Mouse (Mus musculus) thymus, postnatal 0 days (tissue): ENCODE measurements around the gene Mthfsd. TPM values are rescaled to one million over a fixed set of nuclear protein-coding genes. Genes with fewer than 3 reads are reported as not detected.
"Not testable (repeated sequence)": the region's sequence is repeated elsewhere in the genome, so short reads cannot be mapped to it uniquely, and the experiment has no call there.

Source experiments
- DNase-seq: peaks from one replicate; pipeline ENCODE4 v3.0.0-alpha.2; 2015; ENCODE audit warnings: low spot score
- polyA plus RNA-seq: library from polyadenylated mRNA; unstranded; fragments of >200 nt; fragmentation: Nextera tagmentation; extraction: Ambion mirVana; gene quantifications from 2 replicates; pipeline ENCODE4 v1.2.1, GENCODE M21; 2015

Mthfsd gene
- polyA plus RNA-seq = 36.4 and 37.1 TPM in 2 replicates

DNA sequence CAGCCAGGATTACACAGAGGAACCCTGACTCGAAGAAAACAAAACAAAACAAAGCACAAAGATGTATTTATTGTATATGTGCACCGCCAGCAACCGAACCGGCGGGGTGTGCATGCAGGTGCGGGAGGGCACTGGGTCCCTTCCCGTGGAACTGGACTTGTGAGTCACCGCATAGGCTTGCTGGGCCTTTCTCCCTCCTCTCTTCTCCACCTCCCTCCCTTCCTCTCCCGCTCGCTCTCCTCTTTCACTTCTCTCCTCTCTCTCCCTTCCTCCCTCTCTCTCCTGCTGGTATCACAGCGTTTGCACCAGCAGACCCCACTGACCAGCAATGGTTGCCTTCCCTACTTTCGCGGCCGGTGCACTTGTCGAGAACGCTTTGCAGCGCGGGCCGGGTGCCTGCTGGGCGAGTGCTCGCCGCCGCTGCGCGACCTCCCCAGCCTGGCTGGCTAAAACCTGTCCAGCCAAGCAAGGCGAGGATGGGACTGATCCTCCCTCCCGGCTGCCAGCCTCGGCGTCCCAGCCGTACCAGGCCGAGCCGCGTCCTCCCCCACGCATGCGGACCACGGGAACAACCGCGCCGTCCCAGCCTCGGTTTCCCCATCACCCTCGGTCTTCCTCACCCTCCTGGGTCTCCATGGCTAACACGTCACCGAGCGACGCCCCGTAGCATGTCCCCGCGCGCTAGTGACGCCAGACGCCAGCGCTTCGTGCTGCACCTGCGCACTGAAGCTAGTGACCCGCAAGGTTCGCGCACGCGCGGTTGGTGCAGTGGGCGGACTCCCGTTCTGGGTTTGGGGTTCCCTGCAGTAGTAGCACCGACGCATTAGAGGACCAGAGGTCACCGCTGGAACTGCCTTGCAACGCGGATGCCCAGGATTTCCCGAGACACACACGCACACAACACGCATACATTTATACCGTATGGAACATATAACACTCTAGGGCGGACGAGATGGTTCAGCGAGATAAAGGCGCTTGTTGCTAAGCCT lies at the start of gene Mthfsd:
Gene Mthfsd (minus strand): TSS at position 725 of the 989 bp plus-strand sequence.
- peak; percentile 98 for DNase-seq

DNA sequence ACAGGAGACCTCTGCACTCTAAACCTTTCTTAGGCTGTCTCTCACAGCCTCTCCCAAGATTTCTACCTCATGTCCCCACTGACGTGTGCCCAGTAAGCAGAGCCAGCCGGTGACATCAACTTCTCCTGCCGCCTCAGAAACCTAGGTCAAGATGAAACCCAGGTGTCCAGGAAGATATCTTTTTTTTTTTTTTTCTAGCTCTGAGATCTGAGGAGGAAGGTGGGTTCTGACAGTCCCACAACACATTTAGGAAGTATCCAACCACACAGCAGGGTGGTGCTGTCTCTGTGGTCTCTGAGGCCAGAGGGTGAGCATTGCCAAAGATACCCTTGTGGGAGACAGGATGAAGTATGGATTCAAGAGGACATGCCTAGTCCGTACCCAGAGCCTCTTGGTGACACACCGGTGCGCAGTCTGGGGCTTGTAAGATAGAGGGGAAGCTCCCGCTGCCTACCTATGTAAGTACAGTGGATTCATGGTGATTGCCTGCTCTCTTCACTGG lies 48.8 kb upstream of the Mthfsd start:
- DNase-seq = no peak

DNA sequence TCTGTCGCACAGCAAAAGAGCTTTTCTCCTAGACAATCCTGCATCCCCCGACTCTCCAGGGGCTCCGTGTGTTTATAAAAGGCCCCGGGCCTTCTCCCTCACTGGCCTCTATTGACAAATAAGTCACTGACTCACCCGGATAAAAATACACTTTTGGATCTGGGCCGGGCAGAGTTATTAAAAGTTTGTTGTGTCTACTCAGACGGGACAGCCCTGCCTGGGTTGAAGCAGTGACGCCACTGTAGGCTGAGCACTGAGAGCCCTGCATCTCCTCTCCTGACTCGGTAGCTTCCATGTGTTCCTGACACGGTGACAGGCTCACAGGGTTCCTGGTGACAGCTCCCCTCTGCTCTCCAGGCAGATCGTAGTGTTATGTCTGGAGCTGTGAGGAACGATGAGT lies 44.2 kb upstream of the Mthfsd start:
- no peak for DNase-seq

DNA sequence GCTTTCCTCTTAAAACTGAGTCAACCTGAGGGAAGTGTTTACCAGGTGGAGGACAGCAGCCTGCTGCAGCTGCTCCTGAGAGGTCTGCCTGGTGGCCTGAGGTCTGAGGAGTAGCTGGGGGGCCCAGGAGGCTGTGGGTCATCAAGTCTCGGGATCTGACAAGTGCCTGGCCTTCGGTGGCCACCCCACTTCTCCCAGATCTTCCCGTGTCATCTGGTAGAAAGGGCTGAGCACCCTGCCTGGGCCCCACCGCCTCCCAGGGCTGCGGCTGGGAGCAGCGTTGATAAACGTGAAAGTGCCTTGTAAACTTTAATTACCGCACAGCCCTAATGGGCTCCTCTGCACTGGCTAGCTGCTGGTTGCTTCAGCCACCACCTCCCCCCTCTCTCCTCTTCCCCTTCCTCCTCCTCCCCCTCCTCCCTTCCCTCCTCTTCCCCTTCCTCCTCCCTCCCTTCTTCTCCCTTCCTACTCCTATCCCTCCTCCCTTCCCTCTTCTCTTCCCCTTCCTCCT lies 40.4 kb upstream of the Mthfsd start:
- no peak for DNase-seq

DNA sequence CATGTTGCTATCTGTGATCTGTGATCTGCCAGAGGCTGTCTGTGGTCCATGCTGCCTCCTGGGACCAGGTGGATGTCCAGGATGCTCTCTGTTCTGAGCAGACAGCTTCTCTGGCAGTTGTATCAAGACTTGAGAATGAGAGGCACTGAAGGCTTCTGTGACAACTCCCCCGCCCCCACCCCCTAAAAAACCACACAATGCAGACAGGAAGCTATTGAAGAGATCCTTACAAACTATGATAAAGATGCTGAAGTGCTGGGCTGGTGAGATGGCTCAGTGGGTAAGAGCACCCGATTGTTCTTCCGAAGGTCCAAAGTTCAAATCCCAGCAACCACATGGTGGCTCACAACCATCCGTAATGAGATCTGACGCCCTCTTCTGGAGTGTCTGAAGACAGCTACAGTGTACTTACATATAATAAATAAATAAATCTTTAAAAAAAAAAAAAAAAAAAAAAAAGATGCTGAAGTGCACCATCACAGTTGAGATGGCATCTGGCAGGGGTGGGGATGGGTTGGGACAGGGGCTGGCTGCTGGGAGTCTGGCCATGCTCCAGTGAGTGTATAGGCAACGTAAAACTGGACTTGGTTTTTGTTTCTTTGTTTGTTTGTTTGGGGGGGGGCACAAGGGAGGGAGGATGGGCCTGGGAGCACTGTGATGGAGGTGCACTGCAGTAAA lies 37.4 kb upstream of the Mthfsd start:
- DNase-seq = not testable (repeated sequence)

DNA sequence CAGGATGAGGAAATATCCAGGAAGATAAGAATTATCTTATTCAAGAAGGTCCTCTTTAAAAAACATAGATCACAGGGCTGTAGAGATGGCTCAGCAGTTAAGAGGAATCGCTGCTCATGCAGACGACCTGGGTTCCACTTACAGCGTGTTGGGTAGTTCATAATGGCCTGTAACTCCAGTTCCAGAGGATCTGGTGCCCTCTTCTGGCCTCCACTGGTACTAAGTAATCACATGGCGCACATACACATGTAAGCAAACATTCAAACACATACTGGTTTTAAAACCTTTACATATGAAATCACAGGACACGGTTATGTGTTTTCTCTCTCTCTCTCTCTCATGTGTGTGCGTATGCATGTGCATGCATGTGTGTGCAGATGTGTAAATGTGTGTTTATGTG lies 28.7 kb upstream of the Mthfsd start:
- DNase-seq = no peak

DNA sequence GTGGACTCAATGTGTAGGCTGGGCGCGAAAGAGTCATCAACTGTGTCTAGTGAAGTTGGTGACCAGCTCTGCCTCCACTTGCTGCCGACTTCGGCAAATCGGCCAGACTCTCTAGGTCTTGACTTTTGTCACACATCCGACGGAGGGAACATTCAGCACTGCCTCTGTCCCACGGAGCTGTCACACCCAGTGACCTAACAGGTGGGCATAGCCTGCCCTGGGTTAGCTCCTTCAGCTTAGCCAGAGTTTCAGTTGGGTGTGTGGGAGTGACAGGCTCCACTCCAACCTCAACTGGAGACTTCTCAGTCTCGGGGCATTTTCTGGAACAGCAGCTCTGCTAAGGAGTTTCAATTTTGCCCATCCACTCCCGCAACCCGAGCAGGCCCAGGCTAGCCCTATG lies 26.3 kb upstream of the Mthfsd start:
- DNase-seq = no peak

DNA sequence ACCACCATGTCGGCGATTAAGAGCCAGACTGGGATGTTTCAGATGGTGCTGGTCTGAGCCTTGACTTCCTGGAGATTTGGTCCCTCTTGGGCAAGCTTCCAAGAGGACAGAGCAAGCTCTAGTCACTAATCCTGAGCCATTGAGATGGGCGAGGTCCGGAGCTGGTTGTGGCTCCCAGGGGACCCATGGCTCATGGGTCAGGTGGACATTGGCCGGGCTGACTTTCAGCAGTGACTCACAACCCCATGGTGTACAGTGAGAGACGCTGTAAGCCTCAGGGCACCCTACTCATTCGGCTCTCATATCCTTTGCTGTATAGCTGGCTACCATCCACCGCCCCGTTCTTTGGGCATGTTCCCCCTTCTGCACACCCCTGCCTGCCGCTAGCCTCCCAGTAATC lies 25.9 kb upstream of the Mthfsd start:
- no peak for DNase-seq

DNA sequence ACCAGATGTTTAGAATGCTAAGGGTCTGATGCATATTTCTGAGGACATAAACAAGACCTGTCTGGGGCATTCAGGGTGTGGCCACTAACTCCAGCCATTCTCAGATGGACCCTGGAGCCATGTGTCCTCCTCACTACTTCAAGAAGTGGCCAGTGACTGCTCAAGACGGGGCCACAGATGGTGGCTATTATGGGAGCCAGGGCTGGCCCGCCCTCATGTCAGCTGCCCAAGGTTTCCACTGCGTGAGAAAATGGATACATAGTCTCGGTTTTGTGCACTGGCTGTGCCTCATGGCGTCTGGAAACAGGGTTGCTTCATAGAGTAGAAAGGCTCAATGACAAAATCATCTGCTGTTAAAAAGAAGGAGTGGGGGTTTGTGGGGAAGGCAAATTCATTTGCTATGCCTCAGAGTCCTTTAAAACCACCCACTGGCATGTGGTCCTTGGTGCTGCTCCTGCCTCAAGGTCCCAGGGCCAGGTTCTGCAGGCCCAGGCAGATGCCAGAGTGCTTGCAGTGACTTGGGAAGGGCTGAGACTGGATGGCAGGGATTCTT lies 24.8 kb upstream of the Mthfsd start:
- DNase-seq = no peak

DNA sequence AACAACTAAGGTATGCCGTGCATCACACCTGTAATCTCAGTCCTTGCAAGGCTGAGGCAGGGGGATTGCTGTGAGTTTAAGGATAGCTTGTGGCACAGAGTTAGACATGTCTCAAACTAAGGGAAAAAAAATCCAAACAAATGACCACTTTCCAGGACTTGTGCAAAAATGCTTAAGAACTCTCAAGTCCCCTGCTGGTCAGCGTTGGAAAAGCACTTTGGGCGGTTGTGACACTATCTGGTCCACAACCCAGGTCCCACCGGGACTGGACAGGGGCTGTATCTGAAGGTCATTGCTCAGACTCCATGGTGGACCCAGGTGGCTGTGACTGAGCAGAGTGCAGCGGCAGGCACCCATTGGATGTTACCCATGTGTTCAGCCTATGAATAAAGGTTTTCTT lies 22.3 kb upstream of the Mthfsd start:
- DNase-seq = no peak

DNA sequence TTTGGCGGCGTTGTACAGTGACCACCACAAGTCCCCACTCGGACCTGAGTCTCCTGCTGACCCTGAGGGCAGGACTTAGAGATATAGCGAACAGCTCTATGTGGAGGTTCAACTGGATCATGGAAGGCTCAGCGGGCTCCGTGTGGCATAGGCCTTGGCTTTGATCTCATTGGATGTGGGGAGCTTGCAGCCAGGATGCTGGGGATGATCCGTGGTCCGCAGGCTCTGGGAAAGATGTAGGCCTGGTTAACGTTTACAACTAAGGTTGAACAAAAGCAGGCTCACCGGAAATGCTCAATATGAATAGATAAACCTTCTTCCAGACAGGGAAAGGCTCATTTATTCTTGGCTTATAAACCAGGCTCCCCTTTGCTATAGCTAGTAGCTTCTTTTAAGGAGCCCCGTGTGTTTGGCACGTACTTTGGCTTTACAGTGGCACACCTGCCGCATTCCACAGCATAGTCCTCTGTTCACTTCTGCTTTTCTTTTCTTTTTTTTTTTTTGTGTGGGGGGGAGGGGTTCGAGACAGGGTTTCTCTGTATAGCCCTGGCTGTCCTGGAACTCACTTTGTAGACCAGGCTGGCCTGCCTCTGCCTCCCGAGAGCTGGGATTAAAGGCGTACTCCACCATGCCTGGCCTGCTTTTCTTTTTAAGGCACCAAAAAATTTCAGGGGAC lies 21.2 kb upstream of the Mthfsd start:
- DNase-seq = no peak

DNA sequence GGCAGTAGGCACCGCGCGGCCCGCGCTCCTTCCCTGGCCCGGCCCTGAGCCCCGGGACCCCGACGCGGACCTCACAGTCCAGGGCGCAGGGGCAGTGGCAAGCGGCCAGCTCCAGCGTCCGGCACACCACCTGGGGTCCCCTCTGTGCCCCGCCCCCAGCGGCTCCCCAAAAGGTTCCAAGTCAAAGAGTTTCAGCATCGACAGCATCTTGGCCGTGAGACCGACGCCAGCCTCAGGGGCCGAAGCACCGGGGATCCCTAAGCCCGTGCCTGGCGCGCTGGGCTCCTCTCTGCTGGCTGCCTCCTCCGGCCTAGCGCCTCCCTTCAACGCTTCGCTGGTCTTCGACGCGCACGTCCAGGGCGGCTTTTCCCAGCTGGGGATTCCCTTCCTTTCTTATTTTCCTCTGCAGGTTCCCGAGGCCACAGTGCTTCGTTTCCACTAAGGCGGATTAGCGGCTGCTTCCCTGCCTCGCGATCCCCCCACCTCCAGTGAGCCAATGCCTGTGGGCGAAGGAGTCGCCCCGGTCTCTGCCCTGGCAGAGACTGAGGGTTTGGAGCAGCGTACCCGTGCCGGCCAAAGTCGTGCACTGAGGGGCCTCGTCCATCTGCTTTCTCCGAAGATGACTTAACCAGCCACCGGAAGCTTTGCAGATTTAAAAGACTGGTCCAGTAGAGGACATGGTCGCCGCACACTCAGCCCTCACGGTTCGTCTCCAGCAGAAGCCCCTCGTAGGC lies 20.5 kb upstream of the Mthfsd start:
- no peak for DNase-seq

DNA sequence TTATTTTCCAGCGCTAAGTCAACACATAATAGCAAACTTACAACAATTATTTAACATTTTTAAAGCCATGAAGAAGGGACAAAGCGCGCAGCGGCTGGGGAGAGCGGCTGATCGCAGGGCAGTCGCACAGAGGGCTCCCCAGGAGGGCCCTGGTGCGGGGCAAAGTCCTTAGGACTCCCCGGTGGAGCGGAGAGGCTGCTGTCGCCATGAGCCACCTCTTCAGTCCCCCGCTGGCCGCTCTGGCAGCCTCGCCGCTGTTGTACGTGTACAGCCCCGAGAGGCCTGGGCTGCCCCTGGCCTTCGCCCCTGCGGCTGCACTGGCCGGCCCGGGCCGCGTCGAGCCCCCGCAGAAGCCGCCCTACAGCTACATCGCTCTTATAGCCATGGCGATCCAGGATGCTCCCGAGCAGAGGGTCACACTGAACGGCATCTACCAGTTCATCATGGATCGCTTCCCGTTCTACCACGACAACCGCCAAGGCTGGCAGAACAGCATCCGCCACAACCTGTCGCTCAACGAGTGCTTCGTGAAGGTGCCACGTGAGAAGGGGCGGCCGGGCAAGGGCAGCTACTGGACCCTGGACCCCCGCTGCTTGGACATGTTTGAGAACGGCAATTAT lies 19.7 kb upstream of the Mthfsd start, which contains the start of gene Foxl1:
Gene Foxl1 (plus strand): TSS at position 185 of the 620 bp plus-strand sequence.
- DNase-seq = no peak

DNA sequence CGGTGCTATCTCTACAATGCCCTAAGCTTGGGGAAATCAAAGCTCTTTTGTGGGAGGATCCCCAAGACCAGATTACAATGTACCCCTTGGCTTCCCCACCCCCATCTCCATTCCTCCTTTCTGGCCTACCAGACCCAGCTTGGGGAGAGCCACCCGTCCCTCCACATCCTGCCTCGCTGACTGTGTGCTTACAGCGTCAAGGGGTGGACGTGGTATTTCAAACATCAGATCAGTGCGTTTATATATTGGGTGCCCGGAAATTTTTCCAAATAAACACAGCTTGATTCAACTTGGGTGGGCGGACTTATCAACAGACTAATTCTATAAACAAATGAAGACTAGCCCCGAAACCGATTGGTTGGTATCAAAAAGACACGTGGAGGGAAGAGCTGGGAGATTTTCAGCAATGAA lies 19.1 kb upstream of the Mthfsd start:
- no peak for DNase-seq

DNA sequence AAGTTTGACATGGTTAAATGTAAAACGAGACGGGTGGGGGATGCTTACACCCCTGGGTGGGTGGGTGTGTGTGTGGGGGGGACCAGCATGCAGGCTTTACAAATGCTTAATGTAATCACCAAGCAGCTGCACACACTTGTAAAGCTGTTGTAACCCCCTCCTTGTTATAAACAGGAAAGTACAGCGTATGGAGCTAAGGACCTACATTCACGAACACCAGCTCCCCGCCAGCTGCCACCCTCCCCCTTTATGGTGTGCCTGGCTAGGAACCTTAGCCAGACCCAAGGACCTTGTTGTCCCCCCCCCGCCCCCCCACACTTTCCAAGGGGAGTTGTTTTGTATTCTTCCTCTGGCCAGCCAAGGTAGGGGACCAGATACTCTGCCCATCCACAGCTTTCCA lies 18.5 kb upstream of the Mthfsd start:
- no peak for DNase-seq

DNA sequence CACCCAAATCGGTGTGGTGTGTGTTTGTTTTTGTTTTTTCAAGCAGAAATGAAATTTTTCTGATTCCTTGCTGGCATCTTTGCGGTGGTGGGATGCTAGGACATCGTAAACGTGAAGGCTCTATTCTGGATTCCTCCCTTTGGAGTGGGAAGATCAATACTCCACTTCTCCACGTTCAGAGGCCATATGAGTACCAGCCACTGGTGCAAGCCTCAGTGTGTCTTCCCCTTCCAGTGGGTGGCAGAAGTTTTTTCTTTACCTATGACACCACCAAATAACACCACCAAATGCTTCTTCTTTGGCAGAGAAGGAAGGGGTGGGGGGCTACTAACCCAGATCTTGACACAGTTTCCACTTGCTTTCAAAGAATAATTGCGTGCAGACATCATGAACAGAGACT lies 18.0 kb upstream of the Mthfsd start:
- no peak for DNase-seq

DNA sequence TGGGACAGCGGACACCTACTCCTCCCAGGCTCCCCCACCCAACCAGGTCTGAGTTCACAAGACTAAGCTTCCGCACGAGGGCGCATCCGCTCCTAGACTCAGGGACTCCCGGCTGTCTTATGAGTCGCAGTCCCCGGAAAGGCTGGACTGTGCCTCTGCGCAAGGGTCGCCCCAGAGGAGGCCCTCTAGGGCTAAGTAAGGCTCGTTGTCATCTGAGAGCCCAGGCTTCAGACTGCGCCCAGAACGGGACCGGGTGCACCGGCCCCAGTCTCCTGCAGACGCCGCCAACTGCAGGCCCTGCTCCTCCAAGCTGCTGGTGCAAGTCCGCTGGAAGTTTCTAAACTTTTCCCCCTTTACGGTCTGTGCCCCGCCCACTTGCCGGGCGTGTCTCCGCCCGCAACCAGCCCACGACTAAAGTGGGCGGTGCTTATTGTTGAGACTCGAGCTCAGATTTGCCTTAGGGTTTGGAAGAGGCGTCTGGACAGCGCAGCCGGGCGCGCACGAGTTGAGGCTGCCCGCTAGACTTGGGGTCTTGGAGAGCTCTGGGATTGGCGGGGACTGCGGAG lies 17.2 kb upstream of the Mthfsd start:
- DNase-seq = peak; percentile 37

DNA sequence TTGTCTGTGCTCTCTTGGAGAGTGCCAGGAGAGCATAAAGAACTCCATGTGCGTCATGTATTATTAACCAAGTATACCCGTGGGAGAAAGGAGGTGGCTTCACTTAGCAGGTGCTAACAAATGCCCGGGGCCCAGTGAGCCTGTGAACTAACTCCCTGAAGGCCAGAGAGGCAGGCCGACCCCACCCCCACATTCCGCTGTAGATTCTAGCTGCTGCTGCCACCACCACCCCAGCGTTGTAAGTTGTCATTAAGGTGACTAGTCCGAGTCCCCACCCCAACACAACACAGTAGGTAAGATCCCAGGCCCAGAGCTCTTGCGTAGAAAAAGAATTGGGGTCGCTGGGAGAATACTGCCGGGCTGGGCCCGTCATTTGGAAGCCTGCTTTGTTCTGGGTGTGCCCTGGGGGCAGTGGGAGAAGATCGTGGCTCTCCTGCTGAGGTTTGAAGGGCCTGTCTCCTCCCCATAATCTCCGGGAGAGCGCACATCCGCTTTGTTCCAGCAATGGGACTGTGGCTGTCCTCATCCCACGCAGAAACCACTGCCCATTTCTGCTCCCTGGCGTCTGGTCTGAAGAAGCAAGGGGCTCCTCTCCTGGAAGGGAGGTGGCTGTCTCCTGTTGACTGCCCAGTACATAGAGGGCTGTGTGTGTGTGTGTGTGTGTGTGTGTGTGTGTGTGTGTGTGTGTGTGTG lies 16.5 kb upstream of the Mthfsd start:
- DNase-seq = no peak

DNA sequence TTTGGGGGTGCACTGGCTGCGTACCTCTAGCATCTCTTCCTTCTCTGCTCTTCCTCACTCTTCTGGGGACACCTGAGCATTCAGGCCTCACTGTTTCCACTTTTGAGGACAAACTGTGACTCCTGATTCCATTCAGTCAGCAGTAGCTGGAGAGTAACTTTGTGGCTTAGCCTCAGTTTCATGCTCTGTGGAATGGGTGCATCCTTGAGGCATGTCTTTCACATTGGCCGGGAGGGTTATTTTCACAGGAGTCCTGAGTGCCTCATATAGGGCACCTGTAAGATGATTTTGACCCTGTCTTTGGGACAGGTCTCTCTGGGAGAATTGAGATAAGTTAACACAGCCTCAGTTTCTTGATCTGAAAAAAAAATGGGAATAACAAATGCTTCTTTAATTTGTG lies 14.9 kb upstream of the Mthfsd start:
- DNase-seq = no peak
